Mouse (Mus musculus): Measurements from ENCODE around the gene Mdp1. TPM values are rescaled to one million over a fixed set of nuclear protein-coding genes. Genes with fewer than 3 reads are reported as not detected.

The Mdp1 gene
- polyA plus RNA-seq, 1 experiment from 2014 or later: 16.0 TPM

GRCm38 (mm10) chr14:55608339-55608738, 52.0 kb downstream of the Mdp1 start:
- Histone ChIP-seq H3K36me3 (replicated peaks; ENCODE audit: insufficient read depth, low read length) (peaks cover 58% of the 10 kb centered on the region), H3K4me1 (ENCODE audit: insufficient read depth) (peaks cover 27% of the 10 kb centered on the region)

More at GRCm38 (mm10) chr14:55608339-55608738, 52.0 kb downstream of the Mdp1 start:
- no peaks in the 10 kb centered on the region for H3K9me3 ChIP-seq (ENCODE audit: low read length)
- DNase-seq (no peak), ATAC-seq (no peak)
- WGBS (ENCODE audit: insufficient replicate concordance): 95% methylated on average over 6 of the region's 6 CpGs
- TF ChIP-seq EP300 (IDR thresholded peaks at IDR 0.05; ENCODE audit: low read depth) (no peak), CTCF (IDR thresholded peaks at IDR 0.05; ENCODE audit: low read depth) (no peak)
- no peak overlapping the region for H3K27ac ChIP-seq (ENCODE audit: low read depth)
- H3K4me2 ChIP-seq (ENCODE audit: low read depth, low read length): no peak overlapping the region
- H3K27me3 ChIP-seq (ENCODE audit: insufficient read depth, low read length): no peaks in the 10 kb centered on the region
- H3K4me3 ChIP-seq (ENCODE audit: low read depth, low read length): no peak overlapping the region
- H3K9ac ChIP-seq (replicated peaks): no peak overlapping the region

Other genes starting within 250 kb of the Mdp1 start
- 177 TPM in 2 replicates for gene Dhrs4, start 181.8 kb downstream of the Mdp1 start, polyA plus RNA-seq (2015; fragmentation: Nextera tagmentation; extraction: Ambion mirVana)
- 0.06 and 0.08 TPM in 2 replicates for gene Carmil3, start 169.9 kb downstream of the Mdp1 start, polyA plus RNA-seq (2015; fragmentation: Nextera tagmentation; extraction: Ambion mirVana)
- gene Cpne6, start 150.1 kb downstream of the Mdp1 start, polyA plus RNA-seq (2015; fragmentation: Nextera tagmentation; extraction: Ambion mirVana): not detected in 2 replicates
- gene Nrl, start 135.5 kb downstream of the Mdp1 start, polyA plus RNA-seq (2015; fragmentation: Nextera tagmentation; extraction: Ambion mirVana): not detected in 2 replicates
- gene Pck2, start 120.2 kb downstream of the Mdp1 start, polyA plus RNA-seq (2015; fragmentation: Nextera tagmentation; extraction: Ambion mirVana): 19.9 and 20.7 TPM in 2 replicates
- gene Dcaf11, start 100.5 kb downstream of the Mdp1 start, polyA plus RNA-seq (2015; fragmentation: Nextera tagmentation; extraction: Ambion mirVana): 59.9 and 62.7 TPM in 2 replicates
- gene A730061H03Rik, start 100.1 kb downstream of the Mdp1 start, polyA plus RNA-seq (2015; fragmentation: Nextera tagmentation; extraction: Ambion mirVana): 1.3 and 1.4 TPM in 2 replicates
- 1.8 and 4.6 TPM in 2 replicates for gene Fitm1, start 84.9 kb downstream of the Mdp1 start, polyA plus RNA-seq (2015; fragmentation: Nextera tagmentation; extraction: Ambion mirVana)
- 162 and 180 TPM in 2 replicates for gene Psme1, start 82.4 kb downstream of the Mdp1 start, polyA plus RNA-seq (2015; fragmentation: Nextera tagmentation; extraction: Ambion mirVana)
- 17.3 and 19.2 TPM in 2 replicates for gene Emc9, start 75.2 kb downstream of the Mdp1 start, polyA plus RNA-seq (2015; fragmentation: Nextera tagmentation; extraction: Ambion mirVana)
- gene Psme2, start 69.4 kb downstream of the Mdp1 start, polyA plus RNA-seq (2015; fragmentation: Nextera tagmentation; extraction: Ambion mirVana): 222 and 231 TPM in 2 replicates
- 8.5 and 9.6 TPM in 2 replicates for gene Rnf31, start 68.8 kb downstream of the Mdp1 start, polyA plus RNA-seq (2015; fragmentation: Nextera tagmentation; extraction: Ambion mirVana)
- gene Irf9, start 56.9 kb downstream of the Mdp1 start, polyA plus RNA-seq (2015; fragmentation: Nextera tagmentation; extraction: Ambion mirVana): 18.6 and 19.4 TPM in 2 replicates
- 1.5 and 2.2 TPM in 2 replicates for gene Rec8, start 42.5 kb downstream of the Mdp1 start, polyA plus RNA-seq (2015; fragmentation: Nextera tagmentation; extraction: Ambion mirVana)
- gene Ipo4, start 24.6 kb downstream of the Mdp1 start, polyA plus RNA-seq (2015; fragmentation: Nextera tagmentation; extraction: Ambion mirVana): 14.7 and 16.6 TPM in 2 replicates
- 0.99 and 1.6 TPM in 2 replicates for gene Gm49378, start 22.6 kb downstream of the Mdp1 start, polyA plus RNA-seq (2015; fragmentation: Nextera tagmentation; extraction: Ambion mirVana)
- gene Tm9sf1, start 16.7 kb downstream of the Mdp1 start, polyA plus RNA-seq (2015; fragmentation: Nextera tagmentation; extraction: Ambion mirVana): 39.3 and 42.8 TPM in 2 replicates
- 0.06 and 0.21 TPM in 2 replicates for gene Tssk4, start 10.3 kb downstream of the Mdp1 start, polyA plus RNA-seq (2015; fragmentation: Nextera tagmentation; extraction: Ambion mirVana)
- 15.0 and 17.4 TPM in 2 replicates for gene Gmpr2, start 11.4 kb upstream of the Mdp1 start, polyA plus RNA-seq (2015; fragmentation: Nextera tagmentation; extraction: Ambion mirVana)
- 228 and 231 TPM in 2 replicates for gene Nedd8, start 11.6 kb upstream of the Mdp1 start, polyA plus RNA-seq (2015; fragmentation: Nextera tagmentation; extraction: Ambion mirVana)
- gene Tinf2, start 21.3 kb upstream of the Mdp1 start, polyA plus RNA-seq (2015; fragmentation: Nextera tagmentation; extraction: Ambion mirVana): 11.5 and 14.1 TPM in 2 replicates
- gene Tgm1, start 53.4 kb upstream of the Mdp1 start, polyA plus RNA-seq (2015; fragmentation: Nextera tagmentation; extraction: Ambion mirVana): 3.6 and 4.7 TPM in 2 replicates
- gene Rabggta, start 61.8 kb upstream of the Mdp1 start, polyA plus RNA-seq (2015; fragmentation: Nextera tagmentation; extraction: Ambion mirVana): 18.5 and 21.2 TPM in 2 replicates
- 98.6 and 103 TPM in 2 replicates for gene Dhrs1, start 85.2 kb upstream of the Mdp1 start, polyA plus RNA-seq (2015; fragmentation: Nextera tagmentation; extraction: Ambion mirVana)
- gene Nop9, start 85.2 kb upstream of the Mdp1 start, polyA plus RNA-seq (2015; fragmentation: Nextera tagmentation; extraction: Ambion mirVana): 13.2 and 14.5 TPM in 2 replicates
- 191 and 192 TPM in 2 replicates for gene Cideb, start 98.0 kb upstream of the Mdp1 start, polyA plus RNA-seq (2015; fragmentation: Nextera tagmentation; extraction: Ambion mirVana)
- 1.8 and 2.1 TPM in 2 replicates for gene Ltb4r2, start 100.9 kb upstream of the Mdp1 start, polyA plus RNA-seq (2015; fragmentation: Nextera tagmentation; extraction: Ambion mirVana)
- 21.6 and 22.0 TPM in 2 replicates for gene Ltb4r1, start 105.5 kb upstream of the Mdp1 start, polyA plus RNA-seq (2015; fragmentation: Nextera tagmentation; extraction: Ambion mirVana)
- gene Adcy4, start 123.6 kb upstream of the Mdp1 start, polyA plus RNA-seq (2015; fragmentation: Nextera tagmentation; extraction: Ambion mirVana): 1.5 and 1.7 TPM in 2 replicates
- 9.6 and 10.3 TPM in 2 replicates for gene Ripk3, start 128.4 kb upstream of the Mdp1 start, polyA plus RNA-seq (2015; fragmentation: Nextera tagmentation; extraction: Ambion mirVana)
- 0.41 and 0.63 TPM in 2 replicates for gene Nfatc4, start 162.6 kb upstream of the Mdp1 start, polyA plus RNA-seq (2015; fragmentation: Nextera tagmentation; extraction: Ambion mirVana)
- gene Nynrin, start 193.5 kb upstream of the Mdp1 start, polyA plus RNA-seq (2015; fragmentation: Nextera tagmentation; extraction: Ambion mirVana): 0.63 and 0.70 TPM in 2 replicates
- 0.29 and 0.40 TPM in 2 replicates for gene Cbln3, start 223.9 kb upstream of the Mdp1 start, polyA plus RNA-seq (2015; fragmentation: Nextera tagmentation; extraction: Ambion mirVana)
- 4.6 and 5.2 TPM in 2 replicates for gene Khnyn, start 224.4 kb upstream of the Mdp1 start, polyA plus RNA-seq (2015; fragmentation: Nextera tagmentation; extraction: Ambion mirVana)
- 26.2 and 26.9 TPM in 2 replicates for gene Sdr39u1, start 239.8 kb upstream of the Mdp1 start, polyA plus RNA-seq (2015; fragmentation: Nextera tagmentation; extraction: Ambion mirVana)

Measured in liver, postnatal 0 days (tissue).